Mouse (Mus musculus) embryonic fibroblast, embryonic 13.5 days (primary cell): ENCODE data around the gene Grik5. TPM values are rescaled to one million over a fixed set of nuclear protein-coding genes. Genes with fewer than 3 reads are reported as not detected.

Source experiments
- H3K27ac ChIP-seq: 2 replicates; pipeline ENCODE4 v1.5.1; 2012; ENCODE audit warnings: low read length, control low read depth, inconsistent platforms; ENCODE audit not compliant: insufficient read depth
- H3K4me1 ChIP-seq: 2 replicates; pipeline ENCODE4 v1.6.1; 2011; ENCODE audit warnings: low read length; ENCODE audit not compliant: control insufficient read depth, insufficient read depth
- H3K4me3 ChIP-seq: 2 replicates; pipeline ENCODE4 v1.5.1; 2011; ENCODE audit warnings: mild to moderate bottlenecking, control low read depth, low read length; ENCODE audit not compliant: insufficient read depth
- CTCF ChIP-seq: IDR thresholded peaks from 2 replicates; pipeline ENCODE4 v1.5.1; 2011; ENCODE audit warnings: mild to moderate bottlenecking, control low read depth, low read length, moderate library complexity, borderline replicate concordance; ENCODE audit not compliant: insufficient read depth
- POLR2A ChIP-seq: IDR thresholded peaks from 2 replicates; pipeline ENCODE4 v1.6.1; 2011; ENCODE audit warnings: low read depth, mild to moderate bottlenecking, control low read depth, low read length, moderate library complexity
- polyA plus RNA-seq: library from polyadenylated mRNA; stranded (reverse); fragments of >200 nt; gene quantifications from 2 replicates; pipeline ENCODE4 v1.2.4, GENCODE M21; 2011; ENCODE audit warnings: low read depth; ENCODE audit not compliant: missing spikeins, insufficient read length

Grik5 gene
- polyA plus RNA-seq, 1 experiment: 45.3 TPM

GRCm38 (mm10) chr7:25035916-25036315 lies 36.2 kb downstream of the Grik5 start:
- TF ChIP-seq CTCF (peak; percentile 75; the same call in 1 of the 2 replicates), POLR2A (no peak)
- Histone ChIP-seq H3K27ac (no peak overlapping the region), H3K4me1 (no peaks in the 10 kb centered on the region)

GRCm38 (mm10) chr7:25034796-25035195 lies 37.4 kb downstream of the Grik5 start:
- no peak overlapping the region for H3K4me3 ChIP-seq
- no peak for TF ChIP-seq POLR2A
- TF ChIP-seq CTCF: no peak
- no peak overlapping the region for H3K27ac ChIP-seq
- H3K4me1 ChIP-seq: no peaks in the 10 kb centered on the region

More at GRCm38 (mm10) chr7:25035916-25036315, 36.2 kb downstream of the Grik5 start:
- no peak overlapping the region for H3K4me3 ChIP-seq

- H3K4me3 ChIP-seq: no peak overlapping the region
- TF ChIP-seq CTCF (no peak), POLR2A (no peak)
Observed at GRCm38 (mm10) chr7:25031528-25031927, 40.6 kb downstream of the Grik5 start.

GRCm38 (mm10) chr7:25030032-25030753 lies 42.0 kb downstream of the Grik5 start:
- Histone ChIP-seq H3K4me3 (no peak overlapping the region), H3K4me1 (no peaks in the 10 kb centered on the region), H3K27ac (no peak overlapping the region)
- TF ChIP-seq CTCF (peak; percentile 21; the same call in 1 of the 2 replicates), POLR2A (no peak)

More at GRCm38 (mm10) chr7:25031528-25031927, 40.6 kb downstream of the Grik5 start:
- Histone ChIP-seq H3K27ac (no peak overlapping the region), H3K4me1 (no peaks in the 10 kb centered on the region)

- no peak for TF ChIP-seq CTCF
- TF ChIP-seq POLR2A: no peak
- no peaks in the 10 kb centered on the region for H3K4me1 ChIP-seq
- H3K27ac ChIP-seq: no peak overlapping the region
- no peak overlapping the region for H3K4me3 ChIP-seq
Observed at GRCm38 (mm10) chr7:25026452-25026851, 45.7 kb downstream of the Grik5 start.

GRCm38 (mm10) chr7:25025855-25026439 lies 46.2 kb downstream of the Grik5 start:
- no peak overlapping the region for H3K27ac ChIP-seq
- TF ChIP-seq POLR2A (no peak), CTCF (no peak)
- H3K4me1 ChIP-seq: no peaks in the 10 kb centered on the region
- H3K4me3 ChIP-seq: no peak overlapping the region

- Histone ChIP-seq H3K4me1 (no peaks in the 10 kb centered on the region), H3K27ac (no peak overlapping the region), H3K4me3 (no peak overlapping the region)
- TF ChIP-seq POLR2A: no peak
- TF ChIP-seq CTCF: no peak
Observed at GRCm38 (mm10) chr7:25011592-25011991, 60.6 kb downstream of the Grik5 start.

- TF ChIP-seq CTCF: peak; percentile 58; the same call in 1 of the 2 replicates
- no peak for TF ChIP-seq POLR2A
- Histone ChIP-seq H3K4me1 (no peaks in the 10 kb centered on the region), H3K27ac (no peak overlapping the region), H3K4me3 (no peak overlapping the region)
Observed at GRCm38 (mm10) chr7:25010090-25010913, 61.8 kb downstream of the Grik5 start.

GRCm38 (mm10) chr7:25009099-25009700 lies 62.9 kb downstream of the Grik5 start:
- no peak for TF ChIP-seq POLR2A
- no peak for TF ChIP-seq CTCF
- H3K4me3 ChIP-seq: no peak overlapping the region

More at GRCm38 (mm10) chr7:25009099-25009700, 62.9 kb downstream of the Grik5 start:
- no peak overlapping the region for H3K27ac ChIP-seq
- no peaks in the 10 kb centered on the region for H3K4me1 ChIP-seq
